Mouse (Mus musculus) ES-Bruce4 (cell line): Measurements from ENCODE around the gene Thoc5.

Experiments used
- CTCF ChIP-seq: IDR thresholded peaks from one replicate; pipeline ENCODE4 v1.8.1; 2011; ENCODE audit warnings: low read depth, low read length
- EP300 ChIP-seq: IDR thresholded peaks from 2 replicates; pipeline ENCODE4 v1.6.1; 2011; ENCODE audit warnings: low read depth, low read length; ENCODE audit not compliant: insufficient read depth
- POLR2A ChIP-seq: IDR thresholded peaks from one replicate; pipeline ENCODE4 v1.8.1; 2011; ENCODE audit warnings: low read length; ENCODE audit not compliant: insufficient read depth

DNA sequence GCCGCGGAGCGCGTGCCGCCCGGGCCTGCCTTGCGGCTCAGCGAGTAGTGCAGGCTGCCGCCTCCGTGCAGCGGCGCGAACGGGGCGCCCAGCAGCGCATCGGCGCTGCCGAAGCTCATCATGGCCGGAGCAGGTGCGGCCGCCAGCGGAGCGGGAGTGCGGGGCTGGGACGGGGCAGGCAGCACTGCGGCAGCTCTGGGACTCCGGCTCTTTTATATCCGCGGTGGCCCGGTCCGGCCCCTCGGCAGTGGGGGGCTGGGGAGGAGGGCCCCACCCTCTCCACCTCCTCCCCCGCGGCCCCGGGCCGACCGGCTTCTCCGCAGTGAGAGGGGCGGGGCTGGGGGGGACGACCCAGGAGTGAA is 52.7 kb downstream of the Thoc5 start, which contains the start of gene Nefh:
- TF ChIP-seq CTCF (no peak), POLR2A (no peak), EP300 (no peak)
